Mouse (Mus musculus) T-helper 1 cell (primary cell): ENCODE measurements around the gene Slc44a3.

ENCODE experiments used
- in situ Hi-C: fragments of 300-600 bp; cut with MboI, MseI; formaldehyde crosslinking; loops from one replicate; pipeline ENCODE4 v1.15.1; 2025; ENCODE audit warnings: high pct_unique_total_duplicates

Gene Slc44a3

GRCm38 (mm10) chr3:121461477-121461876 lies 70.7 kb downstream of the Slc44a3 start:
- in situ Hi-C loops, result no loop called here

GRCm38 (mm10) chr3:121460473-121461193 lies 71.6 kb downstream of the Slc44a3 start:
- in situ Hi-C loops, result no loop called here

GRCm38 (mm10) chr3:121458545-121459492 lies 73.4 kb downstream of the Slc44a3 start:
- in situ Hi-C loops, result no loop called here

GRCm38 (mm10) chr3:121451404-121451803 lies 80.8 kb downstream of the Slc44a3 start:
- in situ Hi-C loops, result no loop called here

- in situ Hi-C loops, result no loop called here
Observed at GRCm38 (mm10) chr3:121449527-121449926, 82.7 kb downstream of the Slc44a3 start.

GRCm38 (mm10) chr3:121448606-121449005 lies 83.6 kb downstream of the Slc44a3 start:
- in situ Hi-C loops, result no loop called here

GRCm38 (mm10) chr3:121448029-121448468 lies 84.2 kb downstream of the Slc44a3 start:
- in situ Hi-C loops, result no loop called here

GRCm38 (mm10) chr3:121446454-121446853 lies 85.8 kb downstream of the Slc44a3 start:
- in situ Hi-C loops, result no loop called here

- in situ Hi-C loops, result no loop called here
Observed at GRCm38 (mm10) chr3:121444414-121444813, 87.8 kb downstream of the Slc44a3 start.

GRCm38 (mm10) chr3:121443861-121444271 lies 88.3 kb downstream of the Slc44a3 start:
- in situ Hi-C loops, result no loop called here

GRCm38 (mm10) chr3:121442288-121442687 lies 89.9 kb downstream of the Slc44a3 start:
- in situ Hi-C loops, result no loop called here

- in situ Hi-C loops, result no loop called here
Observed at GRCm38 (mm10) chr3:121441504-121441903, 90.7 kb downstream of the Slc44a3 start.

GRCm38 (mm10) chr3:121439623-121440161 lies 92.5 kb downstream of the Slc44a3 start:
- in situ Hi-C loops, result no loop called here

GRCm38 (mm10) chr3:121437996-121438395 lies 94.2 kb downstream of the Slc44a3 start:
- in situ Hi-C loops, result no loop called here

- in situ Hi-C loops, result no loop called here
Observed at GRCm38 (mm10) chr3:121437070-121437469, 95.1 kb downstream of the Slc44a3 start.

GRCm38 (mm10) chr3:121435296-121435695 lies 96.9 kb downstream of the Slc44a3 start:
- in situ Hi-C loops, result no loop called here

GRCm38 (mm10) chr3:121433968-121434533 lies 98.2 kb downstream of the Slc44a3 start:
- in situ Hi-C loops, result loop anchor here (5.0 kb wide), 1 partner anchor 68 kb away; no protein-coding TSS in a partner anchor

GRCm38 (mm10) chr3:121433359-121433758 lies 98.8 kb downstream of the Slc44a3 start:
- in situ Hi-C loops, result loop anchor here (5.0 kb wide), 1 partner anchor 69 kb away; no protein-coding TSS in a partner anchor

- in situ Hi-C loops, result loop anchor here (5.0 kb wide), 1 partner anchor 72 kb away; no protein-coding TSS in a partner anchor
Observed at GRCm38 (mm10) chr3:121430289-121430936, 101.8 kb downstream of the Slc44a3 start.

GRCm38 (mm10) chr3:121429469-121429868 lies 102.7 kb downstream of the Slc44a3 start:
- in situ Hi-C loops, result loop anchor here (10.0 kb wide), 1 partner anchor 255 kb away; the partner anchor contains the start of gene Rwdd3
